Mouse (Mus musculus) CH12.LX (cell line): Measurements from ENCODE around the gene Fam117a. TPM values are rescaled to one million over a fixed set of nuclear protein-coding genes. Genes with fewer than 3 reads are reported as not detected.

Experiments used
- DNase-seq: peaks from one replicate; pipeline ENCODE4 v3.0.0-alpha.2; 2013; ENCODE audit errors: extremely low read depth
- H3K27ac ChIP-seq: 2 replicates; pipeline ENCODE4 v1.5.1; 2012; ENCODE audit warnings: low read depth, mild to moderate bottlenecking, control low read depth, moderate library complexity; ENCODE audit not compliant: insufficient read depth
- H3K27me3 ChIP-seq: replicated peaks from 2 replicates; pipeline ENCODE3; 2012; ENCODE audit warnings: inconsistent platforms
- H3K36me3 ChIP-seq, 2 experiments: replicated peaks in 1 of 2; 2 replicates each; pipeline versions ENCODE3 to v1.6.1; 2012; ENCODE audit warnings: inconsistent platforms in 1 of 2, low read length in 1 of 2, mild to moderate bottlenecking in 1 of 2, mixed read lengths in 1 of 2, moderate library complexity in 1 of 2; ENCODE audit not compliant: control insufficient read depth in 1 of 2, insufficient read depth in 1 of 2
- H3K4me1 ChIP-seq, 2 experiments: 2 replicates each; pipeline ENCODE4 v1.6.1; 2012; ENCODE audit warnings: inconsistent platforms in 1 of 2, moderate library complexity in 1 of 2; ENCODE audit not compliant: insufficient read depth in 2 of 2, control insufficient read depth in 1 of 2
- H3K4me2 ChIP-seq: 2 replicates; pipeline ENCODE4 v1.6.1; 2012; ENCODE audit warnings: low read depth, mild to moderate bottlenecking, control low read depth; ENCODE audit not compliant: poor library complexity, insufficient read depth, severe bottlenecking
- H3K4me3 ChIP-seq, 3 experiments: fragments of 150-350 bp in 1 of 3; sonication (generic) in 1 of 3; replicated peaks in 1 of 3; 2 replicates each; pipeline versions ENCODE3 to v1.5.1; 2011 to 2012; ENCODE audit warnings: low read depth in 2 of 3, low read length in 2 of 3, mild to moderate bottlenecking in 2 of 3, moderate library complexity in 2 of 3, control low read depth in 1 of 3, improper control_type of control experiment in 1 of 3, inconsistent platforms in 1 of 3, mixed read lengths in 1 of 3; ENCODE audit not compliant: poor library complexity in 1 of 3
- H3K79me2 ChIP-seq: replicated peaks from 2 replicates; pipeline ENCODE4 v1.6.1; 2012; ENCODE audit warnings: mild to moderate bottlenecking, moderate library complexity; ENCODE audit not compliant: control insufficient read depth, poor library complexity, insufficient read depth, severe bottlenecking; ENCODE audit errors: extremely low read depth
- H3K9ac ChIP-seq: 2 replicates; pipeline ENCODE4 v1.6.1; 2012; ENCODE audit warnings: low read depth, mild to moderate bottlenecking, control low read depth, moderate library complexity; ENCODE audit not compliant: insufficient read depth
- H3K9me3 ChIP-seq: replicated peaks from 2 replicates; pipeline ENCODE3; 2012; ENCODE audit warnings: low read length, inconsistent platforms, mixed read lengths
- BHLHE40 ChIP-seq: IDR thresholded peaks from 2 replicates; pipeline ENCODE4 v1.6.1; 2011; ENCODE audit warnings: mild to moderate bottlenecking, low read depth, low read length, improper control_type of control experiment
- CHD1 ChIP-seq: IDR thresholded peaks from 2 replicates; pipeline ENCODE4 v1.6.1; 2012; ENCODE audit warnings: low read depth, low read length, improper control_type of control experiment, inconsistent platforms
- CTCF ChIP-seq, 2 experiments: IDR thresholded peaks in 1 of 2; conservative IDR thresholded peaks in 1 of 2; 2 replicates each; pipeline ENCODE4 v1.5.1; 2011 to 2012; ENCODE audit warnings: low read depth in 2 of 2, low read length in 2 of 2, improper control_type of control experiment in 1 of 2, inconsistent platforms in 1 of 2, mild to moderate bottlenecking in 1 of 2, moderate library complexity in 1 of 2
- E2F4 ChIP-seq: IDR thresholded peaks from 2 replicates; pipeline ENCODE4 v1.6.1; 2011; ENCODE audit warnings: low read depth, low read length, improper control_type of control experiment; ENCODE audit not compliant: insufficient replicate concordance
- ELF1 ChIP-seq: IDR thresholded peaks from 2 replicates; pipeline ENCODE4 v1.6.1; 2014; ENCODE audit warnings: low read depth, mild to moderate bottlenecking, inconsistent platforms, low read length, improper control_type of control experiment
- EP300 ChIP-seq: IDR thresholded peaks from 2 replicates; pipeline ENCODE4 v1.6.1; 2011; ENCODE audit warnings: low read length, improper control_type of control experiment
- ETS1 ChIP-seq: conservative IDR thresholded peaks from 2 replicates; pipeline ENCODE4 v1.6.1; 2012; ENCODE audit warnings: low read depth, mild to moderate bottlenecking, inconsistent platforms, low read length, improper control_type of control experiment, moderate library complexity
- HCFC1 ChIP-seq: IDR thresholded peaks from 2 replicates; pipeline ENCODE4 v1.6.1; 2012; ENCODE audit warnings: low read depth, mild to moderate bottlenecking, inconsistent platforms, low read length, improper control_type of control experiment
- IRF4 ChIP-seq: IDR thresholded peaks from 2 replicates; pipeline ENCODE4 v1.6.1; 2014; ENCODE audit warnings: low read depth, mild to moderate bottlenecking, inconsistent platforms, low read length, improper control_type of control experiment
- JUND ChIP-seq: conservative IDR thresholded peaks from 2 replicates; pipeline ENCODE4 v1.6.1; 2011; ENCODE audit warnings: low read depth, low read length, improper control_type of control experiment
- MAFK ChIP-seq: IDR thresholded peaks from 2 replicates; pipeline ENCODE4 v1.6.1; 2011; ENCODE audit warnings: low read length, improper control_type of control experiment; ENCODE audit not compliant: insufficient replicate concordance
- MAZ ChIP-seq: IDR thresholded peaks from 2 replicates; pipeline ENCODE4 v1.6.1; 2012; ENCODE audit warnings: low read depth, mild to moderate bottlenecking, inconsistent platforms, low read length, improper control_type of control experiment, moderate library complexity
- MEF2A ChIP-seq: IDR thresholded peaks from 2 replicates; pipeline ENCODE4 v1.6.1; 2014; ENCODE audit warnings: low read depth, mild to moderate bottlenecking, inconsistent platforms, low read length, improper control_type of control experiment, borderline replicate concordance
- MXI1 ChIP-seq: IDR thresholded peaks from 2 replicates; pipeline ENCODE4 v1.6.1; 2011; ENCODE audit warnings: mild to moderate bottlenecking, low read depth, low read length, improper control_type of control experiment
- MYC ChIP-seq: IDR thresholded peaks from 2 replicates; pipeline ENCODE4 v1.6.1; 2011; ENCODE audit warnings: low read depth, mild to moderate bottlenecking, improper control_type of control experiment, low read length
- NELFE ChIP-seq: IDR thresholded peaks from 2 replicates; pipeline ENCODE4 v1.6.1; 2011; ENCODE audit warnings: low read depth, low read length, improper control_type of control experiment
- PAX5 ChIP-seq: IDR thresholded peaks from 2 replicates; pipeline ENCODE4 v1.6.1; 2012; ENCODE audit warnings: low read length, inconsistent platforms, mixed read lengths
- POLR2A ChIP-seq: IDR thresholded peaks from 2 replicates; pipeline ENCODE4 v1.6.1; 2011; ENCODE audit warnings: low read depth, mild to moderate bottlenecking, improper control_type of control experiment, low read length
- RAD21 ChIP-seq: IDR thresholded peaks from 2 replicates; pipeline ENCODE4 v1.6.1; 2011; ENCODE audit warnings: low read depth, mild to moderate bottlenecking, low read length, improper control_type of control experiment, moderate library complexity
- RCOR1 ChIP-seq: conservative IDR thresholded peaks from 2 replicates; pipeline ENCODE4 v1.6.1; 2012; ENCODE audit warnings: low read depth, mild to moderate bottlenecking, inconsistent platforms, low read length, improper control_type of control experiment
- TBP ChIP-seq: conservative IDR thresholded peaks from 2 replicates; pipeline ENCODE4 v1.6.1; 2011; ENCODE audit warnings: low read depth, low read length, improper control_type of control experiment
- UBTF ChIP-seq: IDR thresholded peaks from 2 replicates; pipeline ENCODE4 v1.6.1; 2012; ENCODE audit warnings: low read depth, mild to moderate bottlenecking, inconsistent platforms, low read length, improper control_type of control experiment, moderate library complexity
- USF1 ChIP-seq: IDR thresholded peaks from 2 replicates; pipeline ENCODE4 v1.6.1; 2014; ENCODE audit warnings: low read depth, mild to moderate bottlenecking, inconsistent platforms, low read length, improper control_type of control experiment
- ZC3H11A ChIP-seq: IDR thresholded peaks from 2 replicates; pipeline ENCODE4 v1.6.1; 2012; ENCODE audit warnings: low read depth, mild to moderate bottlenecking, inconsistent platforms, low read length, improper control_type of control experiment
- ZMIZ1 ChIP-seq: IDR thresholded peaks from 2 replicates; pipeline ENCODE4 v1.6.1; 2012; ENCODE audit warnings: low read depth, mild to moderate bottlenecking, inconsistent platforms, low read length, improper control_type of control experiment
- ZNF384 ChIP-seq: IDR thresholded peaks from 2 replicates; pipeline ENCODE4 v1.6.1; 2012; ENCODE audit warnings: low read depth, low read length, improper control_type of control experiment, inconsistent platforms
- dilution Hi-C: fragments of 300-500 bp; cut with MboI; formaldehyde crosslinking; loops from 2 replicates; pipeline ENCODE4 v1.14.3; 2020; ENCODE audit warnings: low sequenced_read_pairs; ENCODE audit not compliant: extremely low pct_unique_long_range_greater_than_20kb, extremely low pct_ligation_motif_present
- in situ Hi-C: fragments of 300-500 bp; cut with MboI; formaldehyde crosslinking; loops from 3 replicates; pipeline ENCODE4 v1.14.3; 2019; ENCODE audit warnings: low sequenced_read_pairs, low pct_ligation_motif_present, low pct_unique_long_range_greater_than_20kb, mixed read lengths
- polyA plus RNA-seq: library from polyadenylated mRNA; unstranded; fragments of >175 nt; gene quantifications from 2 replicates; pipeline ENCODE4 v1.2.1, GENCODE M21; 2012; ENCODE audit warnings: low read depth; ENCODE audit not compliant: insufficient read length
- total RNA-seq, 2 experiments: library from RNA; depleted of rRNA; stranded (reverse); fragments of 300-350 nt in 1 of 2; fragments of >200 nt in 1 of 2; gene quantifications; 2 replicates each; pipeline ENCODE4 v1.2.3; 2012 to 2014

Fam117a gene
- total and polyA plus RNA-seq, 3 experiments, result 0.54 to 2.2 (median 0.91) TPM

DNA sequence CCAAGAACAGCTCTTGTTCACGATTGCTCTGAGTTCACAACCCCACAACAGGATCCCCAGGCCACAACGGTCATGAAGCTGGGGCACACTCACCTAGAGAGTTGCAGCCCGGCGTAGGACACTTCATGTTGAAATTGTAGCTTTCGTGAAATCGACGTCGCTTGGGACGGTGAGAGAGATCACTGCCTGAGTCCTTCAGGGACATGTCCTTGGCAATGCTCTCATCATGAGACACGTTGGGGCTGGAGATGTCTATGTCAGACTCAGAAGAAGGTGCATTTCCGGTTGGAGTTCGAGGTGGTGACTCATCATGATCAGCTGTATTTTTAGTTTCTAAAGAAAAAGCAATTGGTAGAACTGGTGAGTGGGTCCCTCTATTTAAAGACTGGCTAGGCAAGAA is 36.9 kb upstream of the Fam117a start:
- Histone ChIP-seq H3K4me1 (peaks cover 4 to 12% of the 10 kb centered on the region in 2 experiments), H3K4me3 (no peak overlapping the region), H3K9me3 (no peaks in the 10 kb centered on the region), H3K9ac (no peak overlapping the region), H3K4me2 (no peak overlapping the region), H3K27ac (peak overlapping the region; percentile 60), H3K36me3 (peaks cover 50 to 84% of the 10 kb centered on the region in 2 experiments), H3K79me2 (peaks cover 45% of the 10 kb centered on the region), H3K27me3 (no peaks in the 10 kb centered on the region)
- no peak for DNase-seq
- no peak for TF ChIP-seq ZMIZ1
- TF ChIP-seq ETS1, result 0 out of 2 replicates have a peak, but pooled peaks have one; percentile 29
- TF ChIP-seq MAFK, result no peak
- TF ChIP-seq MXI1, result no peak
- no peak for TF ChIP-seq POLR2A
- TF ChIP-seq NELFE, result no peak
- no peak for TF ChIP-seq MEF2A
- TF ChIP-seq MYC, result no peak
- no peak for TF ChIP-seq ZNF384
- no peak for TF ChIP-seq E2F4
- TF ChIP-seq TBP, result no peak
- no peak for TF ChIP-seq UBTF
- TF ChIP-seq JUND, result peak; percentile 39; the same call in 1 of the 2 replicates
- no peak for TF ChIP-seq HCFC1
- TF ChIP-seq IRF4, result no peak
- no peak for TF ChIP-seq RAD21
- TF ChIP-seq BHLHE40, result no peak
- no peak for TF ChIP-seq RCOR1
- dilution Hi-C loops (no loop called here), in situ Hi-C loops (loop anchor here (5.0 kb wide), 1 partner anchor 38 kb away; the partner anchor contains the start of gene Tac4)

DNA sequence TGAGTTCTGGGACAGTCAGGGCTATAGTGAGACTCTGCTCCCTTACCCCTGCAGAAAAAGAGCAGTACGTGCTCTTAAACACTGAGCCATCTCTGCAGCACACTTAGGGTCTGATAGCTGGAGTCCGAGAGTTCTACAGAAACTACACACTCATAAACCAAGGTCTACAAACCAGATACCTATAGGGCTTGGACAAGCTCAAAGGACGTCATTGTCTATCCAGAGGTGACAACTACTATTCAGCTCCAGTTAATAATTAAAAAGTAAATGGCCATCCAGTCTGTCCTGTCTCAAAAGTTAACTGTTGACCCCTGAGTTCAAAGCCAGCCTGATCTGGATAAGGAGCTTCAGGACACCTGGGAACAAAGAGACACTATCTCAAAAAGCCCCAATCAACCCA is 35.0 kb upstream of the Fam117a start:
- Histone ChIP-seq H3K4me2 (no peak overlapping the region), H3K36me3 (peaks cover 60 to 94% of the 10 kb centered on the region in 2 experiments), H3K4me3 (no peak overlapping the region), H3K27me3 (no peaks in the 10 kb centered on the region), H3K27ac (no peak overlapping the region), H3K4me1 (peaks cover 4 to 12% of the 10 kb centered on the region in 2 experiments), H3K79me2 (peaks cover 54% of the 10 kb centered on the region), H3K9ac (no peak overlapping the region), H3K9me3 (no peaks in the 10 kb centered on the region)
- in situ Hi-C loops (no loop called here), dilution Hi-C loops (no loop called here)
- no peak for DNase-seq
- TF ChIP-seq USF1, result no peak
- TF ChIP-seq ELF1, result no peak
- TF ChIP-seq MXI1, result no peak
- TF ChIP-seq BHLHE40, result no peak
- no peak for TF ChIP-seq PAX5
- TF ChIP-seq CHD1, result no peak
- no peak for TF ChIP-seq ZC3H11A
- no peak for TF ChIP-seq MEF2A
- TF ChIP-seq EP300, result no peak
- no peak for TF ChIP-seq MAZ
- TF ChIP-seq CTCF (conservative IDR thresholded peaks at IDR 0.05 in 1 of 2, IDR thresholded peaks at IDR 0.05 in 1 of 2; ENCODE audit: low read depth in 2 of 2, low read length in 2 of 2), result no peak
- TF ChIP-seq MAFK, result no peak
- TF ChIP-seq HCFC1, result no peak
- TF ChIP-seq TBP, result no peak
